Comparison of ENCODE assay signal across 8 mouse cellular contexts in the genomic region with DNA sequence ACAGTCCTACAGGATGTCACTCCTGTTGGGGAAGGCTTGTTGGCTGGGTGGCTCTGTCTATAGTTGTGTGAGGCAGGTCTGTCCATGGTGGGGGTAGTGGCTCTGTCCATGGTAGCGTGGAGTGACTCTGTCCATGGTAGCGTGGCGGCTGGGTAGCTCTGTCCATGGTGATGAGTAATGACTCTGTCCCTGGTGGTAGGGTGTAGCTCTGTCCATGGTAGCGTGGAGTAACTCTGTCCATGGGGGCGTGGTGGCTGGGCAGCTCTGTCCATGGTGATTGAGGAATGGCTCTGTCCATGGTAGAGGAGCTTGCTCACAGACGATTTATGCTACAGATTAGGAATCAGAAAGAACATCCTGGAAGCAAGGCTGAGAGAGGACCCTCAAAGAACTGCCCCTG. TPM values are rescaled to one million over a fixed set of nuclear protein-coding genes. Genes with fewer than 3 reads are reported as not detected.
DNase-seq lines count a peak whose midpoint lies in the region; ATAC-seq and TF ChIP-seq lines count a peak whose summit lies in the region.

No protein-coding gene starts in this region.

- DNase-seq in forebrain, embryonic 14.5 days (ENCODE audit: low spot score): peak; percentile 42
- DNase-seq in heart, postnatal 14 days: peak; percentile 39 to 67
- DNase-seq in kidney, postnatal 36 days: peak; percentile 25 to 60
- DNase-seq in layer of hippocampus, adult 2 months (ENCODE audit: low spot score in 2 of 2): no peak

- no peak overlapping the region for H3K27ac ChIP-seq in forebrain, embryonic 14.5 days (ENCODE audit: low read depth, low read length)
- H3K27ac ChIP-seq in forebrain, embryonic 16.5 days (ENCODE audit: low read length): no peak overlapping the region
- no peak overlapping the region for H3K27ac ChIP-seq in layer of hippocampus, adult 2 months

- no peak overlapping the region for H3K4me3 ChIP-seq in forebrain, embryonic 14.5 days (ENCODE audit: low read depth, low read length)
- H3K4me3 ChIP-seq in forebrain, embryonic 16.5 days (replicated peaks; ENCODE audit: low read length): no peak overlapping the region
- no peak overlapping the region for H3K4me3 ChIP-seq in myocyte
- H3K4me3 ChIP-seq in layer of hippocampus, adult 2 months: no peak overlapping the region

- no peaks in the 10 kb centered on the region for H3K36me3 ChIP-seq in forebrain, embryonic 14.5 days (ENCODE audit: control insufficient read depth, insufficient read depth, low read length)
- no peaks in the 10 kb centered on the region for H3K36me3 ChIP-seq in forebrain, embryonic 16.5 days (ENCODE audit: control insufficient read depth, insufficient read depth)
- no peaks in the 10 kb centered on the region for H3K36me3 ChIP-seq in myocyte (ENCODE audit: control insufficient read depth, insufficient read depth)

- no peak overlapping the region for H3K4me2 ChIP-seq in forebrain, embryonic 14.5 days (ENCODE audit: low read length)
- H3K4me2 ChIP-seq in forebrain, embryonic 16.5 days (ENCODE audit: low read length): no peak overlapping the region
- H3K4me2 ChIP-seq in myocyte (ENCODE audit: low read depth): no peak overlapping the region

- ATAC-seq in forebrain, embryonic 14.5 days: no peak
- ATAC-seq in forebrain, embryonic 16.5 days: no peak
- ATAC-seq in common myeloid progenitor, adult 5-6 weeks (replicated peaks; ENCODE audit: low read depth, poor library complexity, severe bottlenecking): peak; percentile 83
- ATAC-seq in inflammation-experienced regulatory T-cells, adult 6 months: no peak

- WGBS in forebrain, embryonic 14.5 days: 8% methylated on average over 6 of the region's 6 CpGs
- WGBS in forebrain, embryonic 16.5 days: 10% methylated on average over 6 of the region's 6 CpGs

- no peaks in the 10 kb centered on the region for H3K79me2 ChIP-seq in myocyte (ENCODE audit: control insufficient read depth, insufficient read depth)

- no peak for TF ChIP-seq CTCF in layer of hippocampus, adult 2 months (conservative IDR thresholded peaks at IDR 0.05)

- TF ChIP-seq POLR2A in myocyte (IDR thresholded peaks at IDR 0.05; ENCODE audit: insufficient read length, low read depth): no peak

- H3K9me3 ChIP-seq in forebrain, embryonic 14.5 days (replicated peaks; ENCODE audit: control insufficient read depth, low read length): no peaks in the 10 kb centered on the region
- no peaks in the 10 kb centered on the region for H3K9me3 ChIP-seq in forebrain, embryonic 16.5 days (ENCODE audit: control insufficient read depth, low read length)

- H3K9ac ChIP-seq in forebrain, embryonic 14.5 days (ENCODE audit: low read length): no peak overlapping the region
- no peak overlapping the region for H3K9ac ChIP-seq in forebrain, embryonic 16.5 days (replicated peaks; ENCODE audit: low read depth, low read length)

- intact Hi-C loops in heart, postnatal 14 days (cut with DNase I): loop anchor here (10.0 kb wide), 1 partner anchor 416 kb away; no protein-coding TSS in a partner anchor

- H3K27me3 ChIP-seq in forebrain, embryonic 14.5 days (replicated peaks; ENCODE audit: control insufficient read depth, insufficient read depth, low read length): no peaks in the 10 kb centered on the region
- no peaks in the 10 kb centered on the region for H3K27me3 ChIP-seq in forebrain, embryonic 16.5 days (replicated peaks; ENCODE audit: control insufficient read depth, insufficient read depth, low read length)
- no peaks in the 10 kb centered on the region for H3K27me3 ChIP-seq in myocyte (ENCODE audit: control insufficient read depth, insufficient read depth, insufficient read length)

- H3K4me1 ChIP-seq in forebrain, embryonic 14.5 days (ENCODE audit: control insufficient read depth, insufficient read depth, low read length): no peaks in the 10 kb centered on the region
- H3K4me1 ChIP-seq in forebrain, embryonic 16.5 days (replicated peaks; ENCODE audit: control insufficient read depth, insufficient read depth, low read length): no peaks in the 10 kb centered on the region

- H3ac ChIP-seq in myocyte (ENCODE audit: control insufficient read depth, insufficient read length): no peak overlapping the region

TF ChIP-seq in myocyte, 11 proteins besides CTCF, POLR2A, EP300 and RAD21:
- TF ChIP-seq SRF (IDR thresholded peaks at IDR 0.05; ENCODE audit: control insufficient read depth, insufficient read length, low read depth) (no peak), REST (IDR thresholded peaks at IDR 0.05; ENCODE audit: insufficient read depth, insufficient read length) (peak; percentile 95), E2F4 (IDR thresholded peaks at IDR 0.05; ENCODE audit: insufficient read depth) (no peak), MYOD1 (IDR thresholded peaks at IDR 0.05; ENCODE audit: control insufficient read depth in 1 of 3, insufficient read length in 2 of 3, low read depth in 2 of 3) (no peak), CEBPB (IDR thresholded peaks at IDR 0.05; ENCODE audit: insufficient read depth, poor library complexity, severe bottlenecking) (no peak), TCF3 (IDR thresholded peaks at IDR 0.05; ENCODE audit: insufficient read length, low read depth) (no peak)

RNA-seq across cellular contexts. Expression of a gene that starts 12.4 kb away (rescaled TPM):
- polyA plus RNA-seq in forebrain, embryonic 14.5 days (2014; fragmentation: Nextera tagmentation; extraction: Ambion mirVana): 30.0 and 40.3 TPM in 2 replicates
- polyA plus RNA-seq in forebrain, embryonic 16.5 days (2015; fragmentation: Nextera tagmentation; extraction: Ambion mirVana): 46.8 and 50.9 TPM in 2 replicates
- total RNA-seq in common myeloid progenitor, adult 5-6 weeks (2017): not detected in 2 replicates
- total RNA-seq in heart, postnatal 14 days (2021): under 1 TPM in 1 of 2 experiments, not detected in 1; 0.31 TPM
- polyA plus RNA-seq in myocyte (2012; fragmentation: generic; extraction: Trizol): not detected
- total RNA-seq in layer of hippocampus, adult 2 months (2021): 10 to 100 TPM; 39.1 to 41.4 TPM
- not detected for polyA plus RNA-seq in inflammation-experienced regulatory T-cells, adult 6 months (2017; shearing (Covaris generic))

Comparison
In these comparisons a context has a peak if more than half of its experiments do, and no peak if none do; other contexts are left out.
1. DNase-seq: peak in forebrain, embryonic 14.5 days (single experiment), heart, postnatal 14 days (2 of 2) and kidney, postnatal 36 days (2 of 2); none in layer of hippocampus, adult 2 months (0 of 2).
2. RNA of a gene that starts 12.4 kb away (polyA plus RNA-seq): 46.8 to 50.9 TPM in forebrain, embryonic 16.5 days and 30.0 to 40.3 TPM in forebrain, embryonic 14.5 days; not detected in myocyte (single experiment) and not detected in inflammation-experienced regulatory T-cells, adult 6 months; every median in the first group is over 10 times any median in the second.